Mouse (Mus musculus): ENCODE data around the gene Wbp1. TPM values are rescaled to one million over a fixed set of nuclear protein-coding genes. Genes with fewer than 3 reads are reported as not detected.

Gene Wbp1
- polyA plus RNA-seq, 1 experiment from 2014 or later: 233 TPM

DNA sequence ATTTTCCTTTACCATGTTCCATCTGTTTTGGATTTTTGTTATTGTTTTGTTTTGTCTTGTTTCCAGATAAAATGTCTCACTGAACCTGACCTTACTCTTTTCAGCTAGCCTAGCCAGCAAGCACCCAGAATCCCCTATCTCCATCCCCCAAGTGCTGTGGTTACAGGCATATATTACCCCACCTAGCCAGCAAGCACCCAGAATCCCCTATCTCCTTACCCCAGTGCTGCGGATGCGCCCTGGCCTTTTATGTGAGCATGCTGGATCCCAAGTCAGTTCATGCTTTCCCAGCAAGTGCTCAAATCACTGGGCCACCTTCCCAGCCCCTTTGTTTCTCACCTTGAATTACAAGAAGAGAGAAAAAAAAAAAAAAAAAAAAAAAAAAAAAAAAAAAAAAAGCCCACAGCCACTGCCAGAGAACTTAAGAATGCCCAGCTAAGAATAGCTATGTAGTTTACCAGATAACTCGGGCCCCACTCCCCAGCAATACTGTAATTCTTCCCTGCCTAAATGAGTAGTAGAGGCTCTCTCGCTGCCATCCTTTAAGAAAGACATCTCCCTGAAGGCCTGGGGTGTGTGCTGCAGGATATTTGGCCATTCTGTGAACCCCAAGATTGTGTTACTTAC lies 9.7 kb downstream of the Wbp1 start:
- Histone ChIP-seq H3K4me2 (replicated peaks) (no peak overlapping the region), H3K27ac (no peak overlapping the region), H3K9me3 (no peaks in the 10 kb centered on the region), H3K4me1 (peaks cover 37% of the 10 kb centered on the region), H3K36me3 (peaks cover 4% of the 10 kb centered on the region; the same call in 1 of the 2 replicates), H3K9ac (no peak overlapping the region), H3K27me3 (replicated peaks) (no peaks in the 10 kb centered on the region), H3K4me3 (no peak overlapping the region)
- WGBS: 92% methylated on average over 4 of the region's 4 CpGs
- no peak for ATAC-seq (ENCODE audit: low FRiP score, low read depth)

DNA sequence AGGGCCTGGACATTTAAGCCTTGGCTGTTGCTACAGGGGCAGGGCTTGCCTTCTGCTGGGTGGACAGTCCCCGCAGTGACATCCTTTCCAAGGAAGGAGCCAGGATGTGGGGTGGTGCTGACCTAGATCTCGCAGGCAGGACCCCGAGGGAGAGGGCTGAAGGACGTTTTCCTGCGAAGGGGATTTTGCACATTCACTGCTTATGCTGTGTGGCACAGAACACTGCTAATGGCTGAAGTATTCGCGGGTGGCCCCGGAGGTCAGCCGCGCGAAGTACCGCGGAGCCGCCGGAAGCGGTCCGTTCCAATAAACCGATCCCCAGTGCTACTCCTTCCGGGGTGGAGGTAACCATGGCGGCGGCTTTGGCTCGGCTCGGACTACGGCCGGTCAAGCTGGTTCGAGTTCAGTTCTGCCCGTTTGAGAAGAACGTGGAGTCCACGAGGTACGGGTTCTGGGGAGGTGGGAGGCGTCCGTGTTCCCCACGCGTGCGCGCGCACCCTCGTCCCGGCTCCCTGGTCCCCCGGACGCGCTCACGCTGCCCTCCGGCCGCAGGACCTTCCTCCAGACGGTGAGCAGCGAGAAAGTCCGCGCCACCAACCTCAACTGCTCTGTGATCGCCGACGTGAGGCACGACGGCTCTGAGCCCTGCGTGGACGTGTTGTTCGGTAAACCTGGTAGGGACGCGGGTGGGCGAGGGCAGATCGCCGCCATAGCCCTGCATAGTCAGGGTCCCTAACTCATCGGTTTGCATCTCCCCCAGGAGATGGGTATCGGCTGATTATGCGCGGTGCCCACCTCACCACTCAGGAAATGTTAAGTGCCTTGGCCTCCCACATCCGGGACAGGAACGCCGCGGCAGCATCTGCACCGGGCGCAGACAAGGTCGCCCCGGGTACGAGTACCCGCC lies 12.3 kb downstream of the Wbp1 start, which contains the start of gene Mrpl53:
Mrpl53 (plus strand) TSS at position 279 of the 907 bp plus-strand sequence.
- H3K36me3 ChIP-seq: peaks cover 7% of the 10 kb centered on the region; the same call in 1 of the 2 replicates
- peaks cover 22% of the 10 kb centered on the region for H3K4me1 ChIP-seq
- peak within 1 kb of the TSS; percentile 90 for H3K9ac ChIP-seq
- peak; percentile 93 for ATAC-seq (ENCODE audit: low FRiP score, low read depth)
- peak within 1 kb of the TSS; percentile 42; the same call in 1 of the 2 replicates for H3K27ac ChIP-seq
- H3K4me2 ChIP-seq (replicated peaks): peak within 1 kb of the TSS; percentile 87
- H3K9me3 ChIP-seq: no peaks in the 10 kb centered on the region
- WGBS: under 1% methylated on average over 76 of the region's 76 CpGs
- no peaks in the 10 kb centered on the region for H3K27me3 ChIP-seq (replicated peaks)
- H3K4me3 ChIP-seq: peak within 1 kb of the TSS; percentile 85

DNA sequence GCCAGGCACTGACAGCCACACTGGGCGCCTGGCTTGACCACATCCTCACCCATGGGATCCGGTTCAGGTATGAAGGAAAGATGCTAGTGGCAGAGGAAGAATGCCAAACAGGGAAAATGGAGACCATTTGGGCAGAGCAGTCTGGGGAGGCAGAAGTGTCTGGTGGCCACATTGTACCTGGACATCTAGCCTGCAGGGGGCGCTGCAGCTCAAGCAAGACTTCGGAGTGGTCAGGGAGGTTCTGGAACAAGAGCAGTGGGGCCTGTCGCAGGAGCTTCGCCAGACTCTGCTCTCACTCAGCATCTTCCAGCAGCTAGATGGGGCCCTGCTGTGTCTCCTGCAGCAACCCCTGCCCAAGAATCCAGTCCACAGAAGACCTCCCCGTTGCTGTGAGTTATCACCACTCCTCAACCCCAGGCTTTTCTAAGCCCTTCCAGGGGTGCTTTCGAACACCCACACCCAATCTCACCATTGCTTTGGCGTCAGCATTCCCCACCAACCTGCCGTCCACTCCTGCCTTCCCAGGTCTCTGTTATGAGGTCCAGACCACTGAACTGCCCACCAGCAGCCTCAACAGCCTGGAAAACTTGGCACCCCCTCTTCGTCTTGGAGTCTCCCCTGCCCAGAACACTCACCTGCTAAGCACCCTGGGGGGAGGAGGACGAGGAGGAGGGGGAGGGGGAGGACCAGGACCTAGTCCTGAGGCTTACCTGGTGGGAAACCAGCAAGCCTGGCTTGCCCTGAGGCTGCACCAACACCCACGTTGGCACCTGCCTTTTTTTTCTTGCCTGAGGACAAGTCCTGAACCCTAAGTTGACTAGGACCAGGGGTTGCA lies 13.6 kb downstream of the Wbp1 start:
- Histone ChIP-seq H3K27me3 (replicated peaks) (peaks cover 3% of the 10 kb centered on the region; the same call in 1 of the 2 replicates), H3K27ac (no peak overlapping the region), H3K36me3 (peaks cover 7% of the 10 kb centered on the region; the same call in 1 of the 2 replicates), H3K4me3 (peak overlapping the region; percentile 85; the same call in 1 of the 2 replicates), H3K9me3 (no peaks in the 10 kb centered on the region), H3K4me2 (replicated peaks) (peak overlapping the region; percentile 87), H3K4me1 (peaks cover 30% of the 10 kb centered on the region), H3K9ac (peak overlapping the region; percentile 90; the same call in 1 of the 2 replicates)
- ATAC-seq (ENCODE audit: low FRiP score, low read depth): 0 out of 2 replicates have a peak, but pooled peaks have one; percentile 18
- 36% methylated on average over 13 of the region's 13 CpGs for WGBS

DNA sequence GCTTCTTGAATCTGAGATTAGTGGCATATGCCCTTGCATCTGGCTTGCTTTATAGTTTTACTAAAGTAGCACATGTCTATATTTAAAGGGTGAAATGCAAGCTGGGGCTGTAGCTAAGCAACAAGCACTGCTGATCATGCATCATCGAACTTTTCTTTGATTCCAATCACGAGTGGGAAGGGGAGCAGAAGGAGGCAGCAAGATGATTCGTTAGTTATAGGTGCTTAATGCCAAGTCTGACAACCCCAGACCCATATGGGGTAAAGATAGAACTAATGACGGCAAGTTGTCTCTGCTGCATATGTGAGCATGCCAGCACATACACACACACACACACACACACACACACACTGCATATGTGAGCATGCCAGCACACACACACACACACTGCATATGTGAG lies 17.2 kb downstream of the Wbp1 start:
- peaks cover 3% of the 10 kb centered on the region; the same call in 1 of the 2 replicates for H3K27me3 ChIP-seq (replicated peaks)
- peaks cover 7% of the 10 kb centered on the region; the same call in 1 of the 2 replicates for H3K36me3 ChIP-seq
- H3K4me1 ChIP-seq: peaks cover 29% of the 10 kb centered on the region
- no peak overlapping the region for H3K4me3 ChIP-seq
- H3K27ac ChIP-seq: no peak overlapping the region
- no peak overlapping the region for H3K9ac ChIP-seq
- H3K4me2 ChIP-seq (replicated peaks): no peak overlapping the region
- 83% methylated on average over 4 of the region's 4 CpGs for WGBS
- H3K9me3 ChIP-seq: no peaks in the 10 kb centered on the region
- ATAC-seq (ENCODE audit: low FRiP score, low read depth): no peak

DNA sequence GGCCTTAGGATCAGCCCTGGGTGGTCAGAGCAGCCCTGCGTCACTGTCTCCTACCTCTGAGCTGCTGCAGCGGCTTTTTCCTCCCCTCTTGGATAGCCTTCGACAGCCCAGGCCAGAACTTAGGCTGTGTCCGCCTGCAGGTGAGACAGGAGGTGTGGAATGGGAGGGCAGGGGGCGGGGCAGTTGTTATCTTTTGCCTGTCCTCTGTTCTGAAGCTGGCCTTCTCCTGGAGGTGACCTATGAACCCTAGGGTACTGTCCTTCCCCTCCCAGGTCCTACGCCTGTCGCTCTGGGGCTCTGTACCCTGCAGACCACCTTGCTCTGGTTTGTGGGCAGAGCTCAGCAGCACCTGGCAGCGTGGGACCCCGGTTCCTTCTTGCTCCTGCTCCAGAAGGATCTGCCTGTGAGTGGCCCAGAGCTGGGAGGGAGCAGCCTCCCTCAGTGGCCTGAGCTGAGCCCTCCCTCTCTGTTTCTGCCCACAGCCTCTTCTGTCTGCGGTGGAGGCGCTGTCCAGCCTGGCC lies 18.2 kb downstream of the Wbp1 start:
- Histone ChIP-seq H3K9me3 (no peaks in the 10 kb centered on the region), H3K4me1 (peaks cover 24% of the 10 kb centered on the region), H3K36me3 (peaks cover 7% of the 10 kb centered on the region; the same call in 1 of the 2 replicates), H3K4me2 (replicated peaks) (peak overlapping the region; percentile 99), H3K4me3 (no peak overlapping the region), H3K27me3 (replicated peaks) (peaks cover 3% of the 10 kb centered on the region; the same call in 1 of the 2 replicates), H3K27ac (no peak overlapping the region), H3K9ac (peak overlapping the region; percentile 85)
- ATAC-seq (ENCODE audit: low FRiP score, low read depth): no peak
- WGBS: 60% methylated on average over 10 of the region's 11 CpGs

DNA sequence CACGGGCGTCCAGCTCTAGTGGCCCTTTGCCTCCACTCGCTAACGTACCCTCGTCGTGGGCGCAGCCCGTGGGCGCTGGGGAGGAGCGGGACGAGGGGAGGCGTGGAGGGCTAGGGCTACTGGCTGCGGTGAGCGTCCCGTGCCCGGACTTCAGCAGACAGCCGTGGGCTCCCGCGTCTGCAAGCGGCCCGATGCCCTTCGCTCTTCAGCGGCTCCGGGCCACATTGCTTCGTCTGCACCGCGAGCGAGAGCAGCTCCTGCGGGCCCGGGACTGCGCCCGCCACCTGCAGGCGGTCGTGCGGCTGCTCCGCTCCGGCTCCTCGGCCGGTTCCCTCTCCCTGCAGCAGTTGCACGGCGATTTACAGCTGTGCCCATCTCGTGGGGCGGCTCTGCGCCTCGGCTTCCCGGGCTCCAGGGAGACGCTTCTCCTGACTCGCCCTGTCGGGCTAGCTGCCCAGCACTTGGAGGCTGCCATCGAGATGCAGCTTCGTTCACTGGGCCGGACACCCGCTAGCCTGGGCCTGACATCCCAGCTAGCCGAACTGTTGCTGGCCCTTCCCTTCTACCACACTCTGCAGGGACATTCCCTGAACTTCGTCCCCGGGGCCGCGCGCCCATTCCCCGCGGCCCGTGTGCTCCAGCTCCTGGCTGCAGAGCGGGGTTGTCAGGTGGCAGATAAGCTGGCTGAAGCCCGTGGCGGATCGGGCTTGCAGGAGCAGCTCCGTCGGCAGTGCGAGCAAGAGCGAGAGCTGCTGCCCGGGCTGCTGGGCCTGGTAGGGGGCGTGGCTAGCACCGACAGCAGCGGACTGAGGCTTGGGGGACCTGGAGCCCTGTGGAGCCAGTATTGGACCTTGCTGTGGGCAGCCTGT lies 19.4 kb downstream of the Wbp1 start:
- peak overlapping the region; percentile 85 for H3K9ac ChIP-seq
- H3K4me2 ChIP-seq (replicated peaks): peak overlapping the region; percentile 99
- under 1% methylated on average over 74 of the region's 74 CpGs for WGBS
- H3K36me3 ChIP-seq: peaks cover 3% of the 10 kb centered on the region; the same call in 1 of the 2 replicates
- H3K27me3 ChIP-seq (replicated peaks): peaks cover 3% of the 10 kb centered on the region; the same call in 1 of the 2 replicates
- H3K4me3 ChIP-seq: peak overlapping the region; percentile 76
- H3K27ac ChIP-seq: peak overlapping the region; percentile 65; the same call in 1 of the 2 replicates
- H3K4me1 ChIP-seq: peaks cover 18% of the 10 kb centered on the region
- ATAC-seq (ENCODE audit: low FRiP score, low read depth): peak; percentile 79
- no peaks in the 10 kb centered on the region for H3K9me3 ChIP-seq

DNA sequence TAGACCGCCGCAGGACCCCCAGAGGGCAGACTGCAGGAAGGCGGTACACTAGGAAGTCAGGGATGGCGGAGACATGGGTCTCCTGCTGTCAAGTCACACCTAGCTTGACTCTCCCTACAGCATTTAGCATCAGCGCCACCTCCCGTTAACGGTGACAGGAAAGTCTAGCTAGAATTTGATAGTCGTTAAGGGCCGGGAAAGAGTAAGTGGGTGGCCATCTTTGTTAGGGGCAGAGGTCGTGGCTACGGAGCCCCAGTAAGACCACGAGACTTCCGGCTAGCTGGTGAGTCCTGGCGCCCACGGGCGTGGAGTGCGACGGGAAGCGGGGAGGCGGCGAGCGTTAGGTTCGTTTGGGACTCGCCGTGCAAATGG lies 20.1 kb downstream of the Wbp1 start, which contains the start of the genes Ccdc142 and Gm42688:
Ccdc142 (plus strand) TSS at position 286 of the 372 bp plus-strand sequence.
Gm42688 (plus strand) TSS at position 302 of the 372 bp plus-strand sequence.
- Histone ChIP-seq H3K36me3 (peaks cover 3% of the 10 kb centered on the region; the same call in 1 of the 2 replicates), H3K4me2 (replicated peaks) (peak within 1 kb of the TSS; percentile 99), H3K27me3 (replicated peaks) (peaks cover 3% of the 10 kb centered on the region; the same call in 1 of the 2 replicates), H3K27ac (peak within 1 kb of the TSS; percentile 65; the same call in 1 of the 2 replicates), H3K9ac (peak within 1 kb of the TSS; percentile 85), H3K4me1 (peaks cover 18% of the 10 kb centered on the region), H3K9me3 (no peaks in the 10 kb centered on the region), H3K4me3 (peak within 1 kb of the TSS; percentile 76)
- peak; percentile 92 for ATAC-seq (ENCODE audit: low FRiP score, low read depth)
- under 1% methylated on average over 25 of the region's 25 CpGs for WGBS

DNA sequence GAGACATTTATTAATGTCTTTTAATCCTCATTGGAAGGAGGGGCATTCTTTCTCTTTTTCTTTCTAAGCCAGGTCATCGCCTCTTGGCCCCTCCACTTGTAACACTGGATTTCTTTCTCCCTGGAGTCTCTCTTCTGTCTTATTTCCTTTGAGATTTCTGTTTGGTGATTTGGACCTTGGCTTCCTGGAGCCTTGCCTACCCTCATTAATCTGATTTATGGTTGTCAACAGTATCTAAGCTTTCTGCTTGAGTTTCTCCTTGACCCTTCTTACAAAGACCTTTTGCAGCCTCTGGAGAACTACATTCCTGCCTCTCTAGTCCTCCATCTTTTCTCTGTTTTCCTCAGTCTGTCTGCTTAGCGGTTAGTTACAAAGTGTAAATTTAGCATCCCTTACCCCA lies 22.9 kb downstream of the Wbp1 start:
- Histone ChIP-seq H3K4me3 (no peak overlapping the region), H3K27me3 (replicated peaks) (peaks cover 3% of the 10 kb centered on the region; the same call in 1 of the 2 replicates), H3K4me2 (replicated peaks) (no peak overlapping the region), H3K9me3 (no peaks in the 10 kb centered on the region), H3K4me1 (peaks cover 16% of the 10 kb centered on the region), H3K36me3 (no peaks in the 10 kb centered on the region), H3K27ac (no peak overlapping the region), H3K9ac (no peak overlapping the region)
- no peak for ATAC-seq (ENCODE audit: low FRiP score, low read depth)
- WGBS: 69% methylated on average over 2 of the region's 2 CpGs

DNA sequence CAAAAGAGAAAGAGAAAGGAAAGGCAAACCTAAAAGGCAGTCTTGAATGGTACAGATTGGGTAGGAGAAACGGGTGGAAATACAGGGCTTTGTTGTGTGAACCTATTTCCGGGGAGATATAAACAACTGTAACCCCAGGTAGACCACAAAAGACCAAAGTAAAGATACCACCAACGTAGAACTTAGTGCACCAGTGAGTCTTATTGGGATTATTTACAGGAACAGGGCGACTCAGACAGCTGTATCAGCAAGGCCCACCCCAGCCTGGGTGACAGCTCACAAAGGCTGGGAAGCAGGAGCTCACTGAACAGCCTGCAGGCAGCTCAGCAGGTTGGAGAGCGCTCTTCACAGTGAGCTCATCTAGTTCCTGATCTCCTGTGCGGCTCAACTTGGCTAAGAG lies 25.4 kb downstream of the Wbp1 start:
- H3K4me2 ChIP-seq (replicated peaks): no peak overlapping the region

DNA sequence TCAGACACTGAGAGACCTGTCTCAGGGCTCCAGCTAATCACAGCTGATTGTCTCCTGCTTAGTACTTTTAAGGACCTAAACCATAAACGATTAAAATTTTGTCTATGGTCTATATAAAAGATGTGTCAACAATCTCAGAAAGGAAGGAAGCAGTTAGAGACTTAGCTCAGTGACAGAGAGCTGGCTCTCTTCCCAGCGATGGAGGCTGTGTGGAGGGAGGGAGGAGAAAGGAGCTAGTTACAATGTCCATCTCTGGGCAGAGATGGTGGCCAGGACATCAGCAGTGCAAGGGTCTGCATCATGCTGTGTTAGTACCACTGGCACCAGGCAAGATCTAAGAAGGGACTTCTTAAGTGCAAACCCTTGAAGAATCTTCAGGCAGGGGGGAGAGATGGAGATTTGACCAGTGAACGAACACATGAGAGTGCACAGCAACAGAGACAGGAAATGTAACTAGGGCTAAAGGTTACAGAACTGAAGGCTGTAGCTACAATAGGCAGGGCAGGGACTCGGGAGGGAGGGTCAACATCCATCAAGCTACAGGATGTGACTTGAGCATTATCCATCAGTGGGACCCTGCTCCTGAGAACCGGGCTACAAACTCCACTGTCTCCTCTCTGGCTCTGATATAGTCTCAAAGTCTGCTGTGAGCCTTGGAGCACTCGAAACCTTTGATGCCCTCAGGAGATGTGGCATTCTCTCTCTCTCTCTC lies 28.8 kb downstream of the Wbp1 start:
- Histone ChIP-seq H3K27ac (no peak overlapping the region), H3K4me3 (no peak overlapping the region), H3K4me2 (replicated peaks) (no peak overlapping the region), H3K9me3 (no peaks in the 10 kb centered on the region), H3K9ac (no peak overlapping the region), H3K4me1 (peaks cover 2% of the 10 kb centered on the region), H3K36me3 (no peaks in the 10 kb centered on the region), H3K27me3 (replicated peaks) (peaks cover 29% of the 10 kb centered on the region)
- no peak for ATAC-seq (ENCODE audit: low FRiP score, low read depth)
- WGBS: 39% methylated on average over 6 of the region's 6 CpGs

More for the DNA sequence above, 25.4 kb downstream of the Wbp1 start:
- H3K4me1 ChIP-seq: no peaks in the 10 kb centered on the region
- peaks cover 2% of the 10 kb centered on the region; the same call in 1 of the 2 replicates for H3K27me3 ChIP-seq (replicated peaks)
- no peak overlapping the region for H3K4me3 ChIP-seq
- H3K9me3 ChIP-seq: no peaks in the 10 kb centered on the region
- no peak overlapping the region for H3K9ac ChIP-seq
- no peaks in the 10 kb centered on the region for H3K36me3 ChIP-seq
- no peak overlapping the region for H3K27ac ChIP-seq
- no peak for ATAC-seq (ENCODE audit: low FRiP score, low read depth)
- 54% methylated on average over 6 of the region's 6 CpGs for WGBS
